Mouse (Mus musculus) embryo, embryonic 9.5 days (tissue): ENCODE data around the gene Tmem150a.

Experiments
- DNase-seq: peaks from one replicate; pipeline ENCODE4 v3.0.0-alpha.2; 2017; ENCODE audit errors: extremely low spot score

The Tmem150a gene

DNA sequence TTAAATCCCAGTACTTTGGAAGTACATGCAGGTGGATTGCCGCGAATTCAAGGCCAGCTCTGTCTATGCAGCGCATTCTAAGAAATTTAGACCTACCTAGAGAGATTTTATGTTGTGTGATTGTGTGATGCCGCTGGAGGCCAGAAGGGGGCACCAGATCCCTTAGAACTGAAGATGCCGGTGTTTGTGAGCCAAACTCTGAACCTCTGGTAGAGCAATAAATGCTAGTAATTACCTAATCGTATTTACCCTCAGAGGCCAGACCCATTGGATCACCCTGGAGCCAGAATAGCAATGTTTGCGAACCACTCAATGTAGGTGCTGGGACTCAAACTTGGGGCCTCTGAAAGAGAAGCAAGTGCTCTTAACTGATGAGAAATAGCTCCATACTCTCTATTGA lies 46.6 kb downstream of the Tmem150a start:
- DNase-seq: peak; percentile 69

DNA sequence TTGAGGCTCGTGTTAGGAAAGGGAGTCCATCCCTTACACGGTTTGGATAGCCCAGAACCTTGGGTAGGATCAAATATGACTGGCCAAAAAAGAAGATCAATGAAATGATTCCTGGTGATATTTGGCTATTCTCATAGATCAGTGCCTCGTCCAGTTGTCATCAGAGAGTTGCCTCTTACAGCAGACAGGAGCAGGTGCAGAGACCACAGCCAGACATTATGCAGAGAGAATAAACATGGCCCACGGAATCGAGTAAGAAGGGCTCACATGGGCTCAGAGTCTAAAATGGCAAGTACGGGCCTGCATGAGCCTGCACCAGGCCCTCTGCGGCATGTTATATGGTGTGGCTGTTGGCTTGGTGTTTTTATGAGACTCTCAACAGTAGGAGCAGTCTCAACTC lies 50.1 kb downstream of the Tmem150a start:
- DNase-seq: no peak

DNA sequence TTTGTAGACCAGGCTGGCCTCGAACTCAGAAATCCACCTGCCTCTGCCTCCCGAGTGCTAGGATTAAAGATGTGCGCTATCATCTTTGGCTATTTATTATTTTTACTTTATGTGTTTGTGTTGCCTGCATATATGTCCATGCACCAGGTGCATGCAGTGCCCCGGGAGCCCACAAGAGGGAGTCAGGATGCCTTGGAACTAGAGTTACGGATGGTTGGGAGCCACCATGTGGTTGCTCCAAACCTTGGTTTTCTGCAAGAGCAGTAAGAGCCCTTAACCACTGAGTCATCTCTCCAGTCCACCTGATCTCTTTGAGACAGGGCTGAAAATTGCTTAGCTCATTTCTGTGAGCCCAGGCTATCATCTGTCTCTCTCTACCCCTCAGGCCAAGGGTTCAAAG lies 51.9 kb downstream of the Tmem150a start:
- peak; percentile 86 for DNase-seq
